Mouse (Mus musculus) limb, embryonic 11.5 days (tissue): Measurements from ENCODE around the gene Wscd2. TPM values are rescaled to one million over a fixed set of nuclear protein-coding genes. Genes with fewer than 3 reads are reported as not detected.

Source experiments
- ATAC-seq: fragments of 200-750 bp; cut with Nextera tagmentation; 2 replicates; pipeline ENCODE4 v1.8.0; 2017; ENCODE audit warnings: low read depth; ENCODE audit not compliant: insufficient number of reproducible peaks, low FRiP score, low TSS enrichment
- DNase-seq: peaks from one replicate; pipeline ENCODE4 v3.0.0-alpha.2; 2015; ENCODE audit warnings: low spot score
- H3K27ac ChIP-seq: fragments of 300-500 bp; sonication (generic); replicated peaks from 2 replicates; pipeline ENCODE4 v1.5.1; 2014; ENCODE audit warnings: low read depth, mild to moderate bottlenecking, low read length
- H3K27me3 ChIP-seq: fragments of 300-500 bp; sonication (generic); 2 replicates; pipeline ENCODE4 v1.6.1; 2014; ENCODE audit warnings: mild to moderate bottlenecking, low read length, mixed read lengths; ENCODE audit not compliant: control insufficient read depth, insufficient read depth
- H3K36me3 ChIP-seq: fragments of 300-500 bp; sonication (generic); 2 replicates; pipeline ENCODE4 v1.6.1; 2014; ENCODE audit warnings: mild to moderate bottlenecking, low read length, moderate library complexity, mixed read lengths; ENCODE audit not compliant: control insufficient read depth, insufficient read depth
- H3K4me1 ChIP-seq: fragments of 300-500 bp; sonication (generic); 2 replicates; pipeline ENCODE4 v1.6.1; 2014; ENCODE audit warnings: low read length, mixed read lengths; ENCODE audit not compliant: control insufficient read depth, insufficient read depth
- H3K4me2 ChIP-seq: fragments of 300-500 bp; sonication (generic); 2 replicates; pipeline ENCODE4 v1.6.1; 2014; ENCODE audit warnings: low read depth, mild to moderate bottlenecking, moderate library complexity; ENCODE audit not compliant: severe bottlenecking
- H3K4me3 ChIP-seq: fragments of 300-500 bp; sonication (generic); 2 replicates; pipeline ENCODE4 v1.5.1; 2014; ENCODE audit warnings: low read depth, low read length
- H3K9ac ChIP-seq: fragments of 300-500 bp; sonication (generic); 2 replicates; pipeline ENCODE4 v1.6.1; 2014; ENCODE audit warnings: mild to moderate bottlenecking, low read length
- H3K9me3 ChIP-seq: fragments of 300-500 bp; sonication (generic); 2 replicates; pipeline ENCODE4 v1.6.1; 2016; ENCODE audit warnings: low read length; ENCODE audit not compliant: control insufficient read depth
- WGBS: fragments of 180-500 bp; shearing (Covaris S2); extraction: QIAGEN DNeasy Blood & Tissue Kit; methylation state at CpG from one replicate; pipeline ENCODE4 v1.1.7; 2014; 5-methylcytosine and 5-hydroxymethylcytosine counted together
- polyA plus RNA-seq: library from polyadenylated mRNA; unstranded; fragments of >200 nt; fragmentation: Nextera tagmentation; extraction: Ambion mirVana; gene quantifications from 2 replicates; pipeline ENCODE4 v1.2.1, GENCODE M21; 2014

The Wscd2 gene
- polyA plus RNA-seq, 1 experiment from 2014 or later = 2.0 TPM

DNA sequence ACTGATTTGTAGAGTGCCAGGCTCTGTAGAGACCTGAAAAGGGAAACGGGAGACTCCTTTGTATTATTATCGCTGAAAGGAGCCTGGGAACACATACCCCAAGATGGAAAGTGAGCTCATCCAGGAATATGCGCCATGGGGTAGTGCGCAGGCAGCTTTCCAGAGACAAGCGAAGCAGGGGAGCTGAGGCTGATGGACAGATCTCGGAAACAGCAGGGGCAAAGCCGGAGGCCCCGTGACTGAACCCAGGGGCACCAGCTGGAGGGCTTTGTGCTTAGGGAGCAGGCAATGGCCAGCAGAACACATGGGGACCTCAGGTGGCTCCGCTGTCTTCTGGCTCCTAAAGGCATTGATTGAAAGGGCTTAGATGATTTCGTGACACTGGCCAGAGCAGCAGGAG lies 13.1 kb downstream of the Wscd2 start:
- no peaks in the 10 kb centered on the region for H3K27me3 ChIP-seq
- ATAC-seq (no peak), DNase-seq (peak; percentile 38)
- no peak overlapping the region for H3K4me3 ChIP-seq
- H3K9me3 ChIP-seq = no peaks in the 10 kb centered on the region
- WGBS = 13% methylated on average over 10 of the region's 10 CpGs
- H3K36me3 ChIP-seq = no peaks in the 10 kb centered on the region
- peaks cover 21% of the 10 kb centered on the region for H3K4me1 ChIP-seq
- no peak overlapping the region for H3K27ac ChIP-seq
- no peak overlapping the region for H3K9ac ChIP-seq
- H3K4me2 ChIP-seq = peak overlapping the region; percentile 22; the same call in 1 of the 2 replicates

DNA sequence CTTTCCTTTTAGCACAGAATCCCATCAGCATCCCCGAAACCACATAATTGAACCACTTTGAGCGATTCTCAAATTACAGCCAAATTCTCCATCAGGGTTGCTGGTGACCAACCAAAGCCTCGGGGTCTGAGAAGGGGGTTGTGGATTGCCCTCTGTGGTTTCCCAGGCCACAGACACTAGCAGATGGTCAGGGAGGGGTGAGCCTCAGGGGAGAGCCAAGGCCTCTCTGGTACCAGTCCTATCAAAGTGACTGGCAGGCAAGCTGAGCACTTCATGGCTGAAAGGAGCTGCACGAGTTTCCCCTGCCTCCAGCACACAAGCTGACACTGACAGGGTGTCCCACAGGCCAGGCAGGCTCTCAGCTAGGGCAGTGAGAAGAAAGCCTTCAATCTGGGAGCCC lies 14.5 kb downstream of the Wscd2 start:
- H3K27ac ChIP-seq = 0 out of 2 replicates have a peak overlapping the region, but pooled peaks have one; percentile 21

DNA sequence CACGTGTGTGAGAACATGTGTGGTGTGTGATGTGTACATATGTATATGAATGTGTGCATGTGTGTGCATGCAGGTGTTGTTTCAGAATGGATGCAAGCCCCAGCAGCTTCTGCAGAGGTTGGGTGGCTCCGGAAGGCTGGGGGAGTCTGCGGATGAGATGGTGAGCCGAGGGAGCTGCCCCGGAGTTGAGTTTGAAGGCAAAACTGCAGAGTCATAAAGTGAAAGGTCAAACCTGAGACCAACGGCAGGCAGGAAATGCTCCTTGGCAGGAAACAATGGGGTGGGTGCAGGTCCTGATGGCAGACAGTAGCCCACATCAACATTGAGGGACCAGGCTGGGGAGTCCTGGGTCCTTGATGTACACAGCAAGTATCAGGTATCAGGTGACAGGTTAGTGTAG lies 15.9 kb downstream of the Wscd2 start:
- H3K36me3 ChIP-seq = no peaks in the 10 kb centered on the region
- 53% methylated on average over 6 of the region's 6 CpGs for WGBS
- no peaks in the 10 kb centered on the region for H3K9me3 ChIP-seq
- H3K4me2 ChIP-seq = no peak overlapping the region
- H3K27ac ChIP-seq = no peak overlapping the region
- H3K27me3 ChIP-seq = no peaks in the 10 kb centered on the region
- no peak overlapping the region for H3K9ac ChIP-seq
- ATAC-seq (no peak), DNase-seq (no peak)
- H3K4me3 ChIP-seq = no peak overlapping the region
- peaks cover 25% of the 10 kb centered on the region for H3K4me1 ChIP-seq

More for the DNA sequence above, 14.5 kb downstream of the Wscd2 start:
- DNase-seq (no peak), ATAC-seq (no peak)
- no peaks in the 10 kb centered on the region for H3K27me3 ChIP-seq
- no peaks in the 10 kb centered on the region for H3K36me3 ChIP-seq
- H3K4me3 ChIP-seq = no peak overlapping the region
- 10% methylated on average over 4 of the region's 4 CpGs for WGBS
- peaks cover 21% of the 10 kb centered on the region for H3K4me1 ChIP-seq
- no peak overlapping the region for H3K4me2 ChIP-seq
- H3K9me3 ChIP-seq = no peaks in the 10 kb centered on the region
- H3K9ac ChIP-seq = no peak overlapping the region

DNA sequence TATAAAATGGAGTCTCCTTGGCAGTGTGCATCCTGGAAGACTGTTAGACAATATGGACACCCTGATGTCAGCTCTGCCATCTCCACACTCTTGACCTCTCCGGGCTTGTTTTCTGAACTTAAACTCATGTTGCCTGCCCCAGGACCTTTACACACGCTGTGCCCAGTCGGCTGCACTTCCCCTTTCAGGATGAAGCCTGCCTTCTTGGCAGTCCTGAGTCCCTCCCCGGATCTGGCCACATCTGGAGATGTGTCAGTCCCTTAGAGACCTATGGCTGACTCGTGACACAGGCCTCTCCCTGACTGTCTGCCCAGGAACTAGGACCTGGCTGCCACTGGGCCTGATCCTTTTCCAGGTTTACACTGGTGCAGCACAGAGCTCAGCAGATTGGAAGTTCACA lies 16.6 kb downstream of the Wscd2 start:
- ATAC-seq = no peak
- Histone ChIP-seq H3K4me2 (no peak overlapping the region), H3K9me3 (no peaks in the 10 kb centered on the region), H3K27ac (no peak overlapping the region), H3K9ac (no peak overlapping the region), H3K4me1 (peaks cover 25% of the 10 kb centered on the region), H3K36me3 (no peaks in the 10 kb centered on the region), H3K4me3 (no peak overlapping the region), H3K27me3 (no peaks in the 10 kb centered on the region)
- 78% methylated on average over 5 of the region's 5 CpGs for WGBS
- no peak for DNase-seq

DNA sequence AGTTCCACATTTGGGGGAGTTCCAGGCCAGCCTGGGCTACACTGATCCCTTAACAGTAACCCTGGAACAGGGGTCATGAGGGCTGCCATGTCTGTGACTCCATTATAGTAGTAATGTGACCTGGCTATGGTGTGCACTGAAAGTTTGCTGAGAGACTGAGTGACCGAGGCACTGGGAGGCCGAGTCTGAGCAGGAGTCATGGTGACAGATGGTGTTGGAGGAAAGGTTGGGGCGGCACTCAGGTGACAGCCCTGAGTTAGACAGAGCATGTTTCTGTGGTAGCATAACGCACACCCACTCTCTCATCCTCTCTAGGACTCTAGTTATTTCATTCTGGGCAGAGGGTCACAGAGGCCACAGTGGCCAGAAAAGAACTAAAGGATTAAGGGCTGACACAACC lies 19.0 kb downstream of the Wscd2 start:
- H3K27ac ChIP-seq = no peak overlapping the region
- DNase-seq = no peak
- WGBS = 69% methylated on average over 4 of the region's 4 CpGs
- no peak overlapping the region for H3K4me3 ChIP-seq
- H3K4me2 ChIP-seq = no peak overlapping the region
- H3K36me3 ChIP-seq = no peaks in the 10 kb centered on the region
- no peaks in the 10 kb centered on the region for H3K27me3 ChIP-seq
- ATAC-seq = no peak
- no peak overlapping the region for H3K9ac ChIP-seq
- no peaks in the 10 kb centered on the region for H3K9me3 ChIP-seq
- peaks cover 13% of the 10 kb centered on the region for H3K4me1 ChIP-seq

DNA sequence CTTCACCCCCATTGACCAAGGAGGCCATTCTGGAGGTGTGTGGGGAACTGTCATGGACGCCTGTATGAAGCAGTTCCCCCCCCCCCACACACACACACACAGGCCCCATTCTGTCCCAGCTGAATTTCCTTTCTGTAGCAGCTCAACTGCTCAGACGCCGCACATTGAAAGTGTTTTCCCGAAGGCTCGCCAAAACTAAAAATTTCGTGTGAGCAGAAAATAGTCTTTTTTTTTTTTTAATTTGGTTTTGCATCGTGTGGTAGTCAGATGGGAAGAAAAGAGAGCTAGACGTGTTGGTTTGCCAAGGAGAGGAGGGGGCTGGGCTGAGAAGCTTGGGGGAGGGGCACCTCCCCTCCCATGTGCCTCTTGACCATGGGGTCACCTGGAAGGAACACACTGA lies 23.5 kb downstream of the Wscd2 start:
- no peak for DNase-seq

DNA sequence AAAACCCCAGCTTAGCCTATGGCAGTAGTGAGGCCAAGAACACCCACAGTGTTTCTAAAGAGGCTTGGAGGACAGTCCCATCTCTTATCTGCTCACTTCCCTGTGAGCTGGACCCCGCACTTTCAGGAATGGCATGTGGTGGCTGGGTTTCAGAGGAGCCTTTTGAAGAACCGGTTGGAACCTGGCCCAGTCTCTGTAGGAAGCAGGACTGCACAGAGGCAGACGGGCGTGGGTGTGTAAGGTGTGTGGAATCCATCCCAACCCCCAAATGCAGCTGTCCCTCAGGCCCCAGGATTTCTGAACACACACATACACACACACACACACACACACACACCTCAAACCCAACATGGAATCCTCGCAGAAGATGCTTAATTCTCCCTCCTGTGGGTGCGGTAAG lies 23.9 kb downstream of the Wscd2 start:
- ATAC-seq (no peak), DNase-seq (no peak)
- Histone ChIP-seq H3K4me2 (no peak overlapping the region), H3K27me3 (no peaks in the 10 kb centered on the region), H3K27ac (no peak overlapping the region), H3K4me3 (no peak overlapping the region), H3K4me1 (peaks cover 3% of the 10 kb centered on the region; the same call in 1 of the 2 replicates), H3K36me3 (no peaks in the 10 kb centered on the region), H3K9ac (no peak overlapping the region), H3K9me3 (no peaks in the 10 kb centered on the region)
- WGBS = 91% methylated on average over 6 of the region's 6 CpGs

More for the DNA sequence above, 23.5 kb downstream of the Wscd2 start:
- H3K4me1 ChIP-seq = peaks cover 3% of the 10 kb centered on the region; the same call in 1 of the 2 replicates
- no peaks in the 10 kb centered on the region for H3K9me3 ChIP-seq
- no peaks in the 10 kb centered on the region for H3K27me3 ChIP-seq
- H3K4me2 ChIP-seq = no peak overlapping the region
- H3K27ac ChIP-seq = no peak overlapping the region
- no peaks in the 10 kb centered on the region for H3K36me3 ChIP-seq
- 87% methylated on average over 8 of the region's 8 CpGs for WGBS
- no peak overlapping the region for H3K4me3 ChIP-seq
- no peak overlapping the region for H3K9ac ChIP-seq
- no peak for ATAC-seq

DNA sequence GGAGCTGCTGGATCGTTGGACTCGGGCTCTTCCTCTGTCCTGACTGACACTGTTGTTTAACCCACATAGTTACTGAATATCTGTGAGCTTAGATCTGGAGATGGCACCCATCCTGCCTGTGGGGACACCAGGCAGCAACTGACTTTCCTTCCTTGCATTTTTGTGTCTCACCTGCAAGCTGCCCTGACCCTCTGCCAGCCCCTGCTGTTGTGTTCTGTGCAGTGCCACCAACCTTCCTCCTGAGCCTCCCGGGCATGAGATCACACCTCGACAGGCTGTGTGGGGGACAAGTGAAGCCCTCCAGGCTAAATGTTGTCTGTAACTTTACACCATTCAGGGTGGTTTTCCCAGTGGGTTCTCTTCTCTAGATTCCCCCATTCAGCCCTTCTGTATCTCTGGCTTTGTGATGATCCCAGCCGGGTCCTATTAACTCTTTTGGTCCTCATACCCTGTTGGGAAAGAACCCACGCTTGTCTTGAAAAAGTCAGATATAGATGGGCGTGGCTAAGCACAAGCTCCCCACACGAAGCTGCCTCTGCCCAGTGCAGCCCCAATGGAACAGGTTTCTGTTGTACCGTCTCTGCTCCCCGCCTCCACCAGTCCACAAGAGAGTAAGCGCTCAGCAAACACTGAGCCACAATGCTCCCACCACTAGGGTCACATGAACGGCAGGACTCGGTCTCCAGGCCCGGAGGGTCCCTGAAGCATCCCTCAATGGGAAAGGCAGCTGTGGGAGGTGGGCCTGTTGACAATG lies 26.2 kb downstream of the Wscd2 start:
- 42% methylated on average over 14 of the region's 14 CpGs for WGBS
- no peak overlapping the region; the same call in 1 of the 2 replicates for H3K4me2 ChIP-seq
- no peak overlapping the region for H3K4me3 ChIP-seq
- H3K27ac ChIP-seq = no peak overlapping the region
- no peaks in the 10 kb centered on the region for H3K36me3 ChIP-seq
- no peaks in the 10 kb centered on the region for H3K9me3 ChIP-seq
- DNase-seq = no peak
- no peak for ATAC-seq
- H3K4me1 ChIP-seq = no peaks in the 10 kb centered on the region; the same call in 1 of the 2 replicates
- H3K27me3 ChIP-seq = no peaks in the 10 kb centered on the region
- no peak overlapping the region for H3K9ac ChIP-seq
